Mouse (Mus musculus) spleen, postnatal 10 days (tissue): Measurements from ENCODE around the gene Sash1.

Experiments
- DNase-seq, 2 experiments: peaks; one replicate each; pipeline ENCODE4 v3.0.0; 2021 to 2022; ENCODE audit warnings: low spot score in 2 of 2

Gene Sash1

GRCm38 (mm10) chr10:8898831-8899511 lies 13.1 kb upstream of the Sash1 start:
- no peak for DNase-seq

DNA sequence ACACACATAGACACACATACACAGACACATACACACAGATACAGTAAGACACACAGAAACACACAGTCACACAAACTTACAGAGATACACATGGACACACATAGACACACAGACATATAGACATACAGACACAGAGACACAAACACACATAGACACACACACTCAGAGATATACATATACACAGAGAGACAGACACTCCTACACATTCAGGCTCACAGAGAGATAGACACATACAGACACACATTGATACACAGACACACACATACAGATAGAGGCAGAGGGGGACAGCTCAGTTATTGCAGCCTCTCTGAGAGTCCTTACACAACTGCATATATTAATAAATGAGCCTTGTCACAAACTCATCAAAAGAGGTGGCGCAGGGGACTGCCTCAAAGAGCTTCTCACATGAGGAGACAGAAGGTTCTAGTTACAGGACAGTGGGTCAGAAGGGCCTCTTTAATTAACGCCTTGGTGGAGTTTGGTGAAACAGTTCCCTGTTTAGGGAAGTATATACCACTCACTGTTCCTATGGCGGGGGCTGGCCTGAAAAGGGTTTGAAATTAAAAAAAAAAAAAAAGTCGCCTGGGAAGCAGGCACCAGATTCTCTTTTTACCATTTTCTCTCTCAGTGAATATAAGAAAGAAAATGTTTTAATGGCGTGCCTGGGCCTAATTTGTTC lies 12.4 kb upstream of the Sash1 start:
- no peak for DNase-seq

DNA sequence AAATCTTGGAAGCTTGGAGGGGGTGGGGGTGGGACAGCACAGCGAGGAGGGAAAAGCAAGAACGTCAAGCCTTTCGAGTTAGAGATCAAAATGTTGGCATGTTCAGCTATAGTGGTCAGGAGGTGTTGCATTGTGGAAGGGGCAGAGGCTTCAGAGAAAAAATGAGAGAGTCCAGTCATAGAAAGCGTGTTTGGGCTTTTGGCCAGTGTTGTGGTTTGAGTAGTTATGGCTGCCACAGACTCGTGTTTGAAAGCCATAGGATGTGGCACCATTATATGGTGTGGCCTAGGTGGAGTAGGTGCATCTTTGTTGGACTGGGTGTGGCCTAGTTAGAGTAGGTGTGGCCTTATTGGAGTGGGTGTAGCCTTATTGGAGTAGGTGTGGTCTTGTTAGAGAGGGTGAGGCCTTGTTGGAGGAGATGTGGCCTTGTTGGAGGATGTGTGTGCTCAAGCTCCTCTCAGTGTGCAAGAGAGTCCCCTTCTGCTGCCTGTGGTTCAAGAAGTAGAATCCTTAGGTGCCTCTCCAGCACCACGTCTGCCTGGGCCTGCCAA lies 9.2 kb upstream of the Sash1 start:
- no peak for DNase-seq

DNA sequence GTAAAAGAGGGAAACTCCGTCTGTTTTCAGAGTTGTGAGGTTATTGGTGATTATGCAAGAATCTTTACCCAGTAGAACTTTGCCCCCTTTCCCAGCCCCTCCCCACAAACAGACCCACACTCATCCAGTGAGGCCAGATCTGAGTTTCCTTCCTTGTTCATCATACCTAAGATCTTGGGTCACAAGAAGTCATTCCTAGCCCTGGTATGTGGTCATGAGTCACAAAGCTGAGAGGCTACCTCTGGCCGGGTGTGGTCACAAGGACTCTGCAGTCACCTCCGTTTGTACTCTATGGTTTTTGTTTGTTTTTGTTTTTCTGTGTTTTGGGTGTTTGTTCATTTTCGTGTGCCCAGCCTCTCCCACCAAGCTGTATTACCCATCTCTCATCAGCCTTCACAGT lies 4.6 kb upstream of the Sash1 start:
- no peak for DNase-seq

DNA sequence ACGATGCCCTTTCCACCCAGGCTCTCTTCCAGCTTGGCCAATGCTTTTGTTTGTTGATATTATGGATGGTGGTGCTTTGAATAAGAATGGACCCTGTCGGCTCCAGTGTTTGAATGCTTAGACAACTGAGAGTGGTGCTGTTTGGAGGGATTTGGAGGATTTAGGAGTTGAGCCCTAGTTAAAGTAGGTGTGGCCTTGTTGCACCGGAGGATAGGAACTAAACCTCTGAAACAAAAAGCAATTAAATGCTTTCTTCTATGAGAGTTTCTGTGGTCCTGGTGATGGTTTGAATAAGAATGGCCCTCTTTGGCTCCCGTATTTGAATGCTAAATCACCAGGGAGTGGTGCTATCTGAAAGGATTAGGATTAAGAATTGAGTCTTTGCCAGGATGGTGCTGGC lies 3.5 kb upstream of the Sash1 start:
- DNase-seq, result no peak

DNA sequence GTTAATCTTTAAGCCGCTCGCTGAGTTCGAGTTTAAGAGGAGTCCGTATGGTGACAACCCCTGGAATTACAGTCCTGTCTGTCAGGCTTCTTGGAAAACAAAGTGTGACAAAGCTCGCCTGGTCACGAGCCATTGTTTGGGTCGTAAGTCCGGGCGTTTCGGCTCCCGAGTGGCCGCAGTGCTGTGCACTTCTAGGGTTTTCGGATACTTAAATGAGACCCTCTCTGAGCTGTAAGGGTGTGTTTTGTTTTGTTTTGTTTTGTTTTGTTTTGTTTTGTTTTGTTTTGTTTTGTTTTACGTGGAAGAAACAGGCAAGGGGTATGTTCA lies 621 bp upstream of the Sash1 start:
- DNase-seq, result no peak

DNA sequence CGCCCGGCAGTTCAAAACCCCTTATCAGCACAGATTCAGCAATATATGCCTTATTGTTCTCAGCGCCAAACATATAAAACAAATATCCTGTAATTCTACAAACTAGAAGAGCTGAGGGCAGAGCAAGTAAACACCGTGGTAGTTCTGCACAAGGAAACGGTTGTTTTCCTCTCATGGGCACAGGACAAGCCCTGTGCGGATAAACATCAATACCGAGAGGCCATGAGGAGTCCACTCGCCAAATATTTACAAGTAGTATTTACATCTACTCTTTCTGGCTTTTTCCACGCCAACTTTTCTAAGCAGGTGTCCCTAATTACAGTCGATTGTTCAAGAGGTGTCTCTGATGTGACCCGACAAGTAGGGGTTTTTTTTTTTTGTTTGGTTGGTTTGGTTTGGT lies 669 bp downstream of the Sash1 start:
- DNase-seq, result no peak

GRCm38 (mm10) chr10:8884565-8884964 lies 1.3 kb downstream of the Sash1 start:
- DNase-seq, result no peak

DNA sequence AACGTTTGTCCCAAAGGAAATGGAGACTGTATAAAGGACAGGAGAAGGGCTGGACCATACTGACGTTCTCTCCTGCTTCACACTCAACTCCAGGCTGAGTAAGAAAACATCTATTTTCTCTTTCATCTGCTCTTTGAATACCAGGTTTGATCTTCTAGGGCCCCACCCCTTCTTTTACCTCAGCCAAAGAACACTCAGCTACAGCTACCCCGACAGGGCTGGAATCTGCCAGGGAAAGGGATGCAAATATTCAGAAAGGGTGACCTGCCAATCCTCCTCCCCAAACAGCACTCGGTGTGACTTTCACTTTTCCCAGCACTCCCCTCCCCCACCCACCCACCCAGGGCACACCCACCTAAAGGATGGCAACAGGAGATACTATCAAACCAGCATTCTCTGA lies 2.2 kb downstream of the Sash1 start:
- no peak for DNase-seq

DNA sequence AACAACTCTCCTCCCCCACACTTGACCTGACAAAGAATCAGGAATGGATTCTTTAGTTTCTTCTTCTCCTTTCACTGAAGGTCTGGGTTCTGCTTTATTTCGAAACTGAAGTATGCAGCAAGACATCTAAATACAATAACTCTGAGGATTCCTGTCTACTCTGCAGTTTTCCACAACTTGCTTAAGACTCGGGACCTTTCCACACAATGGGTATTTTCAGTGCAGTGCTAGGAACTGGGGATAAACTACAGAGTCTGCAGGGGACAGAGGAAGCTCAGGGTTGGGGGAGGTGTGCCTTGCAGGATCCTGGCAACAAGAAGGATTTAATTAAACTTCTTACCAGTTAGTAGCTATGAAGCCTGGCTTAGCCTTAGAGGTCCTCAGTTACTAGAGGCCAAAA lies 4.1 kb downstream of the Sash1 start:
- DNase-seq, result no peak

- DNase-seq, result no peak
These were observed 4.8 kb downstream of the Sash1 start for GRCm38 (mm10) chr10:8880950-8881675.

DNA sequence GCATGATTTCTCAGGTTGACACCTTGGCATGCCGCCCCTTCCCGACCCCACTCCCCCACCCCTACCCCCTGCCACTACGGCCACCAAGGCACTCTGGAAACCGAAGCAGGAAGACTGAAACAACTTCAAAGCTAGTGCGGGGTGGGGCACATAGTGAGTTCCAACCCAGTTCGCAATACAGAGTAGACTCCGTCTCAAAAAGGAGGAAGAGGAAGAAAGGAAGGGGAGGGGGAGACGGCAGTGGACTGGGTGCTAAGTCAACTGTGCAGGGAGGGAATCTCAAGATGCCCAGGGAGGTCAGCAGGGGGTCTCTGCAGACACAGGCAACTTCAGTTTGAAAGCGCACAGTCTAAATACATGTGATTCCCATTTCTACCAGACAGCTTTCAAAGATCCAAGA lies 7.0 kb downstream of the Sash1 start:
- no peak for DNase-seq

GRCm38 (mm10) chr10:8878381-8878780 lies 7.5 kb downstream of the Sash1 start:
- DNase-seq, result no peak

- DNase-seq, result no peak
These were observed 12.1 kb downstream of the Sash1 start for GRCm38 (mm10) chr10:8873631-8874370.

DNA sequence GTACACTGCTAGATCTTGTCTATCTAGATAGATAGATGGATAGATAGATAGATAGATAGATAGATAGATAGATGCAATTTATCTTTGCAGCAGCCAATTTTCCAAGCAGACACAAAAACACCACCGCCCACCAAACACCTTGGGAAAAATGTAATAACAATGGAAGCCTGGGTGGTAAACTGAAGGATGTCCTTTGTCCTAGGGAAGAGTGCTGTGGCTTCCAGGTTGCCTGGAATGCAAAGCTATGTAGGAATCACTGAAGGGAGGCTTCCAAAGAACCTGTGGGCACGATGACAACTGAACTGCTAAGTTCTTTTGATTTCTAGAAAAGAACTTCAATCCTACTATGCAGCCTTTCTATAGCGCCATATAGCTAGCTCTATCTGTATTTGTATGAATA lies 13.1 kb downstream of the Sash1 start:
- DNase-seq, result no peak

GRCm38 (mm10) chr10:8871935-8872334 lies 13.9 kb downstream of the Sash1 start:
- no peak for DNase-seq

GRCm38 (mm10) chr10:8870368-8870767 lies 15.5 kb downstream of the Sash1 start:
- no peak for DNase-seq

DNA sequence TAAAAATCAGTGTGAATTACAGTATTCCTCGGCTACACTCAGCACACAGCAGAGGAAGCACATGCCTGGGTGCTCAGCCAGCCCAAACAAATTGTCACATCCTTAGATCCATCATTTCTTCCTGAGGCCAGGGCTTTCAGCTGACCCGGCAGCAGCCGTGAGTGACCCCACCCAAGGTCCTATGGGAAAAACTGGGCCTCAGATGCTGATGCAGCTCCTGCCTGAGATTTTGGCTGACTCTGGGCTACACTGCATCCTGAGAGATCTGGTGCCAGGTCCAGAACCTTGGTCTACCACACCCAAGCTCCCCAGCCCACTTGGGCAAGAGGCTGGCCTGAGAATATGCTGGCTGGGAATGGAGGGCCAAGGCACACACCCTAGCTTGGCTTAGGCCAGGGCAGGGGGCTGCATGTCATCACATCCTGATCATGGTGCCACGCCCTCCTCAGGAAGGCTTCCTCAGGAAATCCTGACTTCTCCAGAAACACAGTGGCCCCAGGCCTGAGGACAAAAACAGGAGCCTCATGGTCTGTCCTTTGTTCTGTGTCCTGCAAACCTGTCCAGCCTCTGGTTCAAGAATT lies 19.7 kb downstream of the Sash1 start:
- no peak for DNase-seq

GRCm38 (mm10) chr10:8860655-8861054 lies 25.2 kb downstream of the Sash1 start:
- no peak for DNase-seq

DNA sequence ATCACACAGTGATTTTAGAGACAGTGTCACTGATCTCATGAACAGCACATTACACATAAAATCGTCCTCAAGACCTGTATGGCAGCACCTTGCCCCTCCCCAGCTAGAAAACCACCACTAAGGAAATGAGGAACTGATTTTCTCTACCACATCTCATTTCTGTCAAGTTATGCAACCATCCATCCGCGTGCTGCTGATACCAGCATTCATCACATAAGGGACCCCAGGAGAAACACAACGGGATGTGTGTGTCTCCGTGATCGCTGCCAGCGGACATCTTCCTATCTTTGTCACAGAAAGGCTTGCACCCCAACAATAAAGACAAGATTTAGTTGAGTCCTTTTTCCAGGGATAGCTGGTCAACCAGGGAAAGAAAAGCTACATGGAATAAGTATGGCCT lies 27.2 kb downstream of the Sash1 start:
- no peak for DNase-seq

DNA sequence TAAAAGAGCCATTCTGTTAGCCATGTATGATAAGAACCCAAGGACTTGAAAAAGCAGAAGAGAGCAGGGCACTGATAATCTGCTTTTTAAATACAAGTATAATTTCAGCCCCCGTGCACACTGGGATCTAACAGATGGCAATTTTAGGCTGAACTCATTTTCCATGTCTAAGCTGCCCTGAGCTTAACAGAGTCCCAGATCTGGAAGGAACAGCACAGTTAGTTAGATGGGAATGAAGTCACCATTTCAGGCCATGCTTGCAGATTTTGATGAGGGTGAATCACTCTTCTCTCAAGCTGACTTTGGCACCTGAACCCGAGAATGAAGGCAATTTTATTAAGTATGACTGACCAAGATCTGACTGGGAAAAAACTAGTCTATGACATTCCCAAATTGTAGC lies 28.9 kb downstream of the Sash1 start:
- no peak for DNase-seq

DNA sequence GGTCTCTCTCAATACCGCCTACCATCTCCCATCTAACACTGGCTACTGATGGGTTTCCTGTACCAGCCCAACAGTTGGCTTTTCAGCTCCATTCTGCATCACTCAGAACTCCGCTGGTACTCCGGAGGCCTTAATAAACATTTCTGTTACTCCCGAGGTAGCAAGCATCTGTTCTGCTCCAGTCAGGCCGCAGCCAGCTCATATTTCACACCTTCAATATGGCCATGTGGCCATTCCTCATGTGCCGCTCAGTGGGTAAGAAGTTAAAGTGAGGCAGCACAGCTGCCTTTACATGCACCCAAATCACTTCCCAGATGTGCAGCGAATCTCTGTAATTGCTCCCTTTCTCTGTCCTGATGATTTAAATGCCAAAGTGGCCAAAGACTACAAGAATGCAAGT lies 32.5 kb downstream of the Sash1 start:
- DNase-seq, result no peak
